Mouse (Mus musculus): ENCODE measurements at regions not wholly inside any gene's neighbourhood (a gene's known extent, or its start where the extent isn't known, plus 50 kb on each side); places are given as distances from the start of the nearest gene placed in this dataset.

- peak in 1 of 2 experiments; percentile 1 for DNase-seq (ENCODE audit: low spot score in 2 of 2)
- intact Hi-C loops (cut with DNase I): no loop called here
Measured at GRCm38 (mm10) chr8:5800594-5800993, 695.4 kb upstream of the Slc10a2 start.

GRCm38 (mm10) chr8:5756366-5756765, 651.2 kb upstream of the Slc10a2 start:
- intact Hi-C loops (cut with DNase I): no loop called here
- no peak for DNase-seq (ENCODE audit: low spot score in 2 of 2)

GRCm38 (mm10) chr8:5739503-5739902, 634.4 kb upstream of the Slc10a2 start:
- intact Hi-C loops (cut with DNase I): no loop called here
- no peak for DNase-seq (ENCODE audit: low spot score in 2 of 2)

- intact Hi-C loops (cut with DNase I): no loop called here
- no peak for DNase-seq (ENCODE audit: low spot score in 2 of 2)
Measured at GRCm38 (mm10) chr8:5727416-5727815, 622.3 kb upstream of the Slc10a2 start.

GRCm38 (mm10) chr8:5687999-5688398, 582.8 kb upstream of the Slc10a2 start:
- intact Hi-C loops (cut with DNase I): no loop called here
- no peak for DNase-seq (ENCODE audit: low spot score in 2 of 2)

- intact Hi-C loops (cut with DNase I): no loop called here
- no peak for DNase-seq (ENCODE audit: low spot score in 2 of 2)
Measured at GRCm38 (mm10) chr8:5674971-5675370, 569.8 kb upstream of the Slc10a2 start.

Small RNA genes in the stretch of these regions (microRNA-seq; reads per million reads assigned to microRNA genes)
- gene Gm22565: 0 reads per million in 2 experiments

Measured in left cerebral cortex, postnatal 25 days (tissue).